Mouse (Mus musculus): ENCODE data around the gene Col6a5.

- no peak for TF ChIP-seq CTCF (IDR thresholded peaks at IDR 0.05; ENCODE audit: borderline replicate concordance, insufficient read depth, low read length)
- no peak for TF ChIP-seq POLR2A (IDR thresholded peaks at IDR 0.05; ENCODE audit: low read depth, low read length)
These were observed 31.9 kb downstream of the Col6a5 start for GRCm38 (mm10) chr9:105928406-105929071.
